Mouse (Mus musculus): ENCODE data around the gene Rab40c. TPM values are rescaled to one million over a fixed set of nuclear protein-coding genes. Genes with fewer than 3 reads are reported as not detected.

Rab40c gene
- total RNA-seq, 2 experiments from 2014 or later: 46.2 to 53.4 TPM

- intact Hi-C loops (cut with DNase I): no loop called here
- peak in 1 of 2 experiments; percentile 30 for DNase-seq (ENCODE audit: extremely low spot score in 1 of 2, low spot score in 2 of 2)
Measured at GRCm38 (mm10) chr17:25948051-25948450, 28.5 kb upstream of the Rab40c start.

- intact Hi-C loops (cut with DNase I): no loop called here
- no peak for DNase-seq (ENCODE audit: extremely low spot score in 1 of 2, low spot score in 2 of 2)
Measured at GRCm38 (mm10) chr17:25947576-25947975, 28.0 kb upstream of the Rab40c start.

GRCm38 (mm10) chr17:25946891-25947290 is 27.4 kb upstream of the Rab40c start:
- intact Hi-C loops (cut with DNase I): no loop called here
- DNase-seq (ENCODE audit: extremely low spot score in 1 of 2, low spot score in 2 of 2): no peak

- no peak for DNase-seq (ENCODE audit: extremely low spot score in 1 of 2, low spot score in 2 of 2)
- intact Hi-C loops (cut with DNase I): no loop called here
Measured at GRCm38 (mm10) chr17:25946349-25946748, 26.8 kb upstream of the Rab40c start.

- no peak for DNase-seq (ENCODE audit: extremely low spot score in 1 of 2, low spot score in 2 of 2)
- intact Hi-C loops (cut with DNase I): no loop called here
Measured at GRCm38 (mm10) chr17:25945517-25946155, 26.1 kb upstream of the Rab40c start.

- no peak for DNase-seq (ENCODE audit: extremely low spot score in 1 of 2, low spot score in 2 of 2)
- intact Hi-C loops (cut with DNase I): no loop called here
Measured at GRCm38 (mm10) chr17:25944366-25945163, 25.0 kb upstream of the Rab40c start, which contains the start of the genes Pigq and Nhlrc4. TSS of gene Pigq (minus strand) at chr17:25944936. TSS of gene Nhlrc4 (minus strand) at chr17:25944961.

- DNase-seq (ENCODE audit: extremely low spot score in 1 of 2, low spot score in 2 of 2): no peak
- intact Hi-C loops (cut with DNase I): no loop called here
Measured at GRCm38 (mm10) chr17:25943769-25944168, 24.2 kb upstream of the Rab40c start.

- DNase-seq (ENCODE audit: extremely low spot score in 1 of 2, low spot score in 2 of 2): no peak
- intact Hi-C loops (cut with DNase I): no loop called here
Measured at GRCm38 (mm10) chr17:25943221-25943620, 23.7 kb upstream of the Rab40c start.

GRCm38 (mm10) chr17:25942597-25943151 is 23.1 kb upstream of the Rab40c start:
- DNase-seq (ENCODE audit: extremely low spot score in 1 of 2, low spot score in 2 of 2): no peak
- intact Hi-C loops (cut with DNase I): no loop called here

GRCm38 (mm10) chr17:25941511-25942241 is 22.1 kb upstream of the Rab40c start:
- intact Hi-C loops (cut with DNase I): no loop called here

GRCm38 (mm10) chr17:25934526-25934925 is 15.0 kb upstream of the Rab40c start:
- intact Hi-C loops (cut with DNase I): no loop called here

More at GRCm38 (mm10) chr17:25941511-25942241, 22.1 kb upstream of the Rab40c start:
- peak; percentile 46 to 88 for DNase-seq (ENCODE audit: extremely low spot score in 1 of 2, low spot score in 2 of 2)

GRCm38 (mm10) chr17:25925348-25925747 is 5.8 kb upstream of the Rab40c start:
- intact Hi-C loops (cut with DNase I): no loop called here
- DNase-seq (ENCODE audit: extremely low spot score in 1 of 2, low spot score in 2 of 2): no peak

More at GRCm38 (mm10) chr17:25934526-25934925, 15.0 kb upstream of the Rab40c start:
- DNase-seq (ENCODE audit: extremely low spot score in 1 of 2, low spot score in 2 of 2): no peak

- DNase-seq (ENCODE audit: extremely low spot score in 1 of 2, low spot score in 2 of 2): peak in 1 of 2 experiments; percentile 60
- intact Hi-C loops (cut with DNase I): no loop called here
Measured at GRCm38 (mm10) chr17:25922120-25922519, 2.6 kb upstream of the Rab40c start.

GRCm38 (mm10) chr17:25919786-25920642 is 487 bp upstream of the Rab40c start:
- DNase-seq (ENCODE audit: extremely low spot score in 1 of 2, low spot score in 2 of 2): peak; percentile 100
- intact Hi-C loops (cut with DNase I): no loop called here

- intact Hi-C loops (cut with DNase I): no loop called here
- no peak for DNase-seq (ENCODE audit: extremely low spot score in 1 of 2, low spot score in 2 of 2)
Measured at GRCm38 (mm10) chr17:25918037-25918750, 1.3 kb downstream of the Rab40c start.

- DNase-seq (ENCODE audit: extremely low spot score in 1 of 2, low spot score in 2 of 2): no peak
- intact Hi-C loops (cut with DNase I): no loop called here
Measured at GRCm38 (mm10) chr17:25916931-25917647, 2.4 kb downstream of the Rab40c start.

- DNase-seq (ENCODE audit: extremely low spot score in 1 of 2, low spot score in 2 of 2): no peak
- intact Hi-C loops (cut with DNase I): no loop called here
Measured at GRCm38 (mm10) chr17:25914295-25914694, 5.2 kb downstream of the Rab40c start.
